8 mouse cellular contexts compared by ENCODE assay signal in the genomic region with DNA sequence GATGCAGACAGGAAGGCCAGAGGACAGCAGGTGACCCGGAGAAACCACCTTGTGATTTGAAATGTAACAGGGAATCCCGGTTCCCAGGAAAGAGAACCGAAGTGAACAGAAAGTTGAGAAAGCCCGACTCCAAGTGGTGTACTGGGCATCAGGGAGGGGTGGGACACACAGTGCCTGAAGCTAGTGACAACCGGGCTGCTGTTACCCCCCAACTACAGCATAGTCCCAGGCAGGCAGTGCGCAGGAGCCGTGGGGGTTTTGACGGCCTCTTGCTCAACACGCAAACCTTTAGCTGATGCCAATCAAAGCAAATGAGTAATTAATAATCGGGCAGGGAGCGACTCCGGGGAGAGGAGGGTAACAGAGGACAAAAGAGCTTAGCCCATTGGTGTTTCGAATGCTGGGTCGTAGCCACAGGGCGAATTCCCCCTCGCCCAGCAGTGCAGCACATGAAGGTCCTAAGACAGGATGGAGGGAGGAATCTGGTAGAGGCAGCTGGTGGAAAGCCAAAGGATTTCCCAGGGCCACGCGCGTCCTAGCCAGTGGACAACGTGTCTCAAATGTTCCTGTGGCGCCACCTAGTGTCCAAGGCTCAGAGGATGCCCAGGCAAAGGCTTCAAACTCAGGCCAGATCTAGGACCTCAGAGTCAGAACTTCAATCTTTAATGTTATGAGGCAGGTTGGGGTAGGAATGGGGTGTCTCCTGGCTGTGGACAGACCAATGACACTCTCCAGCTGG.
DNase-seq lines count a peak whose midpoint lies in the region; ATAC-seq lines count a peak whose summit lies in the region.

No protein-coding gene starts in this region.

- intact Hi-C loops in left cerebral cortex, postnatal 10 days (cut with DNase I) = no loop called here

- DNase-seq in adrenal gland, adult 18-20 months (ENCODE audit: low spot score in 2 of 2) = peak; percentile 87 to 89
- DNase-seq in embryo, embryonic 11 days = peak; percentile 93
- DNase-seq in gastrocnemius, postnatal 25 days = peak; percentile 61
- DNase-seq in intestine, embryonic 14.5 days (ENCODE audit: low spot score) = peak; percentile 96
- DNase-seq in left cerebral cortex, postnatal 10 days (ENCODE audit: extremely low spot score in 1 of 2, low spot score in 2 of 2) = peak; percentile 88 to 93
- peak; percentile 87 for DNase-seq in mesoderm, embryonic 11.5 days (ENCODE audit: low read depth, low spot score)
- DNase-seq in right cerebral cortex, postnatal 36 days (ENCODE audit: low spot score in 2 of 2) = peak; percentile 76 to 79
- DNase-seq in urinary bladder, postnatal 4 days (ENCODE audit: low spot score in 2 of 2) = peak; percentile 72 to 90

- peak; percentile 79 for ATAC-seq in intestine, embryonic 14.5 days (replicated peaks; ENCODE audit: low FRiP score, low TSS enrichment, low read depth)

- WGBS in intestine, embryonic 14.5 days = 36% methylated on average over 21 of the region's 21 CpGs

- H3K9ac ChIP-seq in intestine, embryonic 14.5 days (ENCODE audit: low read length) = no peak overlapping the region

- H3K4me1 ChIP-seq in intestine, embryonic 14.5 days (replicated peaks; ENCODE audit: control insufficient read depth, insufficient read depth, low read length) = no peaks in the 10 kb centered on the region

- H3K36me3 ChIP-seq in intestine, embryonic 14.5 days (ENCODE audit: control insufficient read depth, insufficient read depth, low read length) = no peaks in the 10 kb centered on the region

- no peaks in the 10 kb centered on the region for H3K27me3 ChIP-seq in intestine, embryonic 14.5 days (replicated peaks; ENCODE audit: control insufficient read depth, insufficient read depth, low read length)

- no peak overlapping the region for H3K27ac ChIP-seq in intestine, embryonic 14.5 days (ENCODE audit: low read depth)

- H3K9me3 ChIP-seq in intestine, embryonic 14.5 days (ENCODE audit: control insufficient read depth, low read length) = no peaks in the 10 kb centered on the region

- peak overlapping the region; percentile 18; the same call in 1 of the 2 replicates for H3K4me2 ChIP-seq in intestine, embryonic 14.5 days (ENCODE audit: low read length)

- H3K4me3 ChIP-seq in intestine, embryonic 14.5 days (ENCODE audit: low read depth, low read length) = no peak overlapping the region
